Mouse (Mus musculus) granulocyte monocyte progenitor cell, adult 5-6 weeks (primary cell): ENCODE results near the gene Agps. TPM values are rescaled to one million over a fixed set of nuclear protein-coding genes. Genes with fewer than 3 reads are reported as not detected.

Experiments
- ATAC-seq: replicated peaks from 2 replicates; pipeline ENCODE4 v1.8.0; 2016; ENCODE audit warnings: mild to moderate bottlenecking, moderate TSS enrichment, inconsistent platforms; ENCODE audit not compliant: poor library complexity, severe bottlenecking
- total RNA-seq, 2 experiments: library from RNA; stranded (forward) in 1 of 2; stranded (reverse) in 1 of 2; fragments of 200-712, 200-1000 nt in 1 of 2; fragments of >200 nt in 1 of 2; fragmentation: Nextera tagmentation in 1 of 2; gene quantifications; 2 replicates each; pipeline ENCODE4 v1.2.3; 2014 to 2017

Gene Agps
- total RNA-seq, 2 experiments from 2014 or later: 164 to 232 TPM

GRCm38 (mm10) chr2:75824846-75825245 is 7.1 kb upstream of the Agps start:
- no peak for ATAC-seq

DNA sequence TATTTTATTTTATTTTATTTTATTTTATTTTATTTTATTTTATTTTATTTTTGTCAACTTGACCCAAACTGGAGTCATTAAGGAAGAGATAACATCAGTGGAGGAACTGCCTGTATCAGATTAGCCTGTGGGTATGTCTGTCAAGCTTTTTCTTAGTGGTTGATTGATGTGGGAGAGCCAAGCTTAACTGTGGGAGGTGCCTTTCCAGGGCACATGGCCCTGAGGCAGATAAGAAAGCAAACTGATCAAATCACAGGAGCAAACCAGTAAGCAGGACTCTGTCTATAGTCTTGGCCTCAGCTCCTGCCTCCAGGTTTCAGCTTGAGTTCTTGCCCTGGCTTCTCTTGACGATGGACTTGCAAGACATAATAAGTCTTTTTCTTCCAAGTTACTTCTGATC is 6.4 kb upstream of the Agps start:
- ATAC-seq: 0 out of 2 replicates have a peak, but pooled peaks have one; percentile 8

DNA sequence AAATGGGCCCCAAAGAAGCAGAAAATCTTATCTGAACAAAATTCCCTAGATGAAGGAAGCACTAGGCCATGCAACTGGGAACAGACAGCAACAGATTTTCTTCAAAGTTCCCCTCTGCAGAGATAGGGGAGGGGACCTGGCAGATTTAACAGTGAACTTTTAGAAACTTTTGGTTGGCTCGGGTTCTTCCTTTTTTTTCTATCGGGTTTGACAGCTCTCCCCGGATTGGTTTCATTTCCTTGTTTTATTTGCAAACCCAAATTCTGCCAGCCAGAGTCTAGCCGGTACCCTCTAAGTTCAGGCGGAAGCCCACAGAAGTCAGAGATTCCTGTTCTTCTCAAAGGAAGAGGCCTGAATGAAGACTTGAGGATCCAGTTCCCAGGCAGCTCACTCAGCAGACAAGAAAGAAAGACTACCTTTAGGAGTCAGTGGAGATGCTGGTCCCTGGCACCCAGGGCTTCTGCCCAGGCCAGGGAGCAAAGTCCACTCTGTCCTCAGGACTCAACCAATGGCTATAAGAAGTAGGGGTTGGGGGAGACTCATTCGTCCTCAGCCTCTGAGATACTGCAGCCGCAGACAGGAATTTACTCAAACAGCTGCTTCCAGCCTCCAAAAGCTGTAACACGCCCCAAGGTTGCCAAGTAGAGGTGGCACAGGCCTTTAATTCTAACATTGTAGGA is 2.9 kb upstream of the Agps start:
- ATAC-seq: peak; percentile 56

DNA sequence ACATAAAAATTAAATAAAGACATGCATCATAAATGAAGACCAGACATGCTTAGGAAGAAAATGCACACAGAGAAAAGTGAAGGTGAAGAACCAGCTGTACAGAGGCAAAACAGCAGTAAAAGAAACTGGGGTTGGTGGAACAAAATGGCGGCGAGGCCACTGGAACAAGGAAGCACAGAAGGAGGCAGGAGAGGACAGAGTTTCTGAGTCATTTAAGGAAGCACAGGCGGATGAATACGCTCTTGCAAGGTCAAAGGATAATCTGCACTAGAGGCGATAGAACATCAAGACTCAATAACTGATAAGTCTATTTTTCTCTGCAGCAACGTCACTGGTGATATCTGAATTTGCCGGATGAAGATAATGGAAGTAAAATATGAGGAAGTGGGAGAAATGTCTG is 1.7 kb upstream of the Agps start:
- no peak for ATAC-seq

- 0 out of 2 replicates have a peak, but pooled peaks have one; percentile 26 for ATAC-seq
Observed at GRCm38 (mm10) chr2:75832781-75833180, 804 bp downstream of the Agps start.

DNA sequence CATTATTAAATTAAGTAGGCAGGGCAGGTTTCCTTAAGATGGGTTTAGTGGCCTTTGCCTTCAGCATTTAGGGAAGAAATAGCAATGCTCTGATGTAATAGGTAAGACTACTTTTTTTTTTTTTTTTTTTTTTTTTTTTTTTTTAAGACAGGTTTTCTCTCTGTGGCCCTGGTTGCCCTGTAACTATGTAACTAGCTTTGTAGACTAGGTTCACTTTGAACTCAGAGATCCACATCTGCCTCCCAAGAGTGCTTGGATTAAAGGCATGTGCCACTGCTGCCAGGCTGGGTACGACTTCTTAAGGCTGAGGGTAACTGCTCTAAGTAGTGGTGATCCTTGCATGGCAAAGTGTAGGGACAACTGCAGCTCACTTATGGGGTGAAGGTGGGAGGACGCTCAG is 2.5 kb downstream of the Agps start:
- no peak for ATAC-seq

DNA sequence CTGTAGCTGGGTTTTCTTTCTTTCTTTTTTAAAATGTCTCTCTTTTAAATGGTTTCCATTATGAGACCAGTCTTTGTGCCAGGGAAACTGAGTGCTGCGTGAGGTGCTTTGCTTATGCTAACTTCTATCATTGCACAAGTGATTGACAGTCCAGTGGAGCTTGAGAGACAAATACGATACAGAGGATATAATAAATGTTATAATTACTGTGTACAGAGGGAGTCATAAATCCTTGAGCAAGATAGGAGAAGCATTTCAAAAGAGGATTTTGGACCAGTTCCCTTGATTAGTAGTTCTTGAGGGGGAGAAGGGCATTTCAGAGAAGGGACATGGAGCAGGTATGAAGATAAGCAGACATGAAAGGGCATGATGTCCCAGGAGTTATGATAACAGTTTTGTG is 10.3 kb downstream of the Agps start:
- ATAC-seq: no peak

- ATAC-seq: peak; percentile 67
Observed at GRCm38 (mm10) chr2:75847708-75848107, 15.7 kb downstream of the Agps start.

DNA sequence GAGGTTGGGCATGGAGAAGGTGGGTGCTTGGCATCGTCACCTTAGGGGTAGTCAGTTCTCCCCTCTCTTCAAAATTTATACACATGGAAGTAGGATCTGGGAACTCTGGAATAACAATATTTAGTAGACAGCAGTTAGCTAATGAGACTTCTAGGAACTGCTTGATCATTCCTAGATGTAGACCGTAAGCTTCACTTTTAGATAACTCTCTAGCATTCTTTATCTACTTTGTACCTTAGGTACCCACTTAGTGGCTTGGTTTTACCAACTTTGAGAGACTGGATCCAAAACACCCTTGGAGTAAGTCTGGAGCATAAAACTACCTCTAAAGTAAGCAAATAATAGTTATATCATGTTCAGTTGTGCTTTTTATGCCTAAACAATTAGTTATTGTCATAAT is 20.5 kb downstream of the Agps start:
- ATAC-seq: no peak

DNA sequence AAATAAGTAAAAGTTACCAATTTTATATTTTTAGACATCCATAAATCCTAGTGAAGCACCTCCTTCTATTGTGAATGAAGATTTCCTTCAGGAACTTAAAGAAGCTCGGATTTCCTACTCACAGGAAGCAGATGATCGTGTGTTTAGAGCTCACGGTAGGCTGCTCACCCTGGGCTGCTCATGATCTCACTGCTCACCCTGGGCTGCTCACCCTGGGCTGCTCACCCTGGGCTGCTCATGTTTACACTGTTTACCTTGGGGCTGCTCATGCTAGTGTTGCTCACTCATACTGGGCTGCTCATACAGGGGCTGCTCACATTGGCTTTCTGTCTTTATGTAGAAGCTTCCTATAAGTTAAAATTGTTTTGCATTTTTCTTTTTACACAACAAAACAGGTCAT is 22.2 kb downstream of the Agps start:
- ATAC-seq: no peak

DNA sequence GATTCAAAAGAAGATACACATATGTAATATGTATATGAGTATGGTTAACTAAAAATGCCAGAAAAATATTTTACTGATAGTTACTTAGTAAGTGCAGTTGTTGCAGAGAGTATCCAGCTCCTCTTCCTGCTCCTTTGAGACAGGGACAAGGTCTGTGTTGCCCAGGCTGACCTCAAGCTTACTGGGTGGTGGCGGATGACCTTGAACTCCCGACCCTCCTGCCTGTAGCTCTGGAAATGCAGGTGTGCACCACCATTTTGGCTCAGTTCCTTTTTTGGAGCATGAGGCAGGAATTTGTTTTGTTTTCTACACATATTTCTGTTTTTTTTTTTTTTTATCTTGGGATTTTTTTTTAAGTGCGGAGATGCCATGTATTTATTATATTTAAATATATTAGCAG is 29.1 kb downstream of the Agps start:
- ATAC-seq: no peak

DNA sequence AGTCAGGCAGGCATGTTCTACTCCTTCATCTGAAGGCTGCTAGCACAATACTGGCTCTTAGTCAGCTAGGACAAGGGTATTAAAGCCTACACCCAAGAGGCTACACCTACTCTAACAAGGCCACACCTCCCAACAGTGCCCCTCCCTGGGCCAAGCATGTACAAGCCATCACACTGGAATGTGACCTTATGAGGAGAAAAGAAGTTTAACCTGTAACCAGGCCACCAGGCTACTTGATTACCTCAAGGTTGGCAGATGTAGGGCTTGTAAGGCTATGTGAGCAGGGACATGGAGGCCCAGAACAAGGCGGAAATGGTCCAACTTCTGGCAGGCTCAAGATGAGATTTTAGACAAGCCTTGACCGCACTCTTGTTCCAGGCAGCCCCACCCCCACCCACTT is 37.6 kb downstream of the Agps start:
- no peak for ATAC-seq

- peak; percentile 63 for ATAC-seq
Observed at GRCm38 (mm10) chr2:75874008-75874559, 42.1 kb downstream of the Agps start.

- ATAC-seq: no peak
Observed at GRCm38 (mm10) chr2:75879791-75880190, 47.8 kb downstream of the Agps start.

GRCm38 (mm10) chr2:75883543-75883942 is 51.6 kb downstream of the Agps start:
- ATAC-seq: peak; percentile 78

DNA sequence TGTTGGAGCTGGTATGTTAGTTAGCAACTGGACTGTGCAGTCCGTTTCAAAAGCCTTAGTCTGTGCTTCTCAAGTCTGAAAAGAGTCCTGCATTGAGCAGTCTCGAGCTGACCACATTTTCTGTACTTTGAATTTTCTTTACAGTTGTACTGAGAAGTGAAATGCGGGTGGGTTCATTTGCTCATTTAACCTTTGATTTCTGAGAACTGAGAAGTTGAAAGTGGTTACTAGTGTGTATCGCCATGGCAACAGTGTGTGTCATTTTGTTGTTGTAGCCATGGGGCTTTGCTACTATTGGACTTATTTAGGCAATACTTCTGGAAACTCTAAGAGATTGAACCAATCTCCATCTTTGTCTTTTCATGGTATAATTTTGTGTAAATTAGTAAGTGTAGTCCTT is 60.0 kb downstream of the Agps start:
- peak; percentile 50; the same call in 1 of the 2 replicates for ATAC-seq

- ATAC-seq: no peak
Observed at GRCm38 (mm10) chr2:75895711-75896110, 63.7 kb downstream of the Agps start.

- ATAC-seq: no peak
Observed at GRCm38 (mm10) chr2:75900281-75900680, 68.3 kb downstream of the Agps start.

DNA sequence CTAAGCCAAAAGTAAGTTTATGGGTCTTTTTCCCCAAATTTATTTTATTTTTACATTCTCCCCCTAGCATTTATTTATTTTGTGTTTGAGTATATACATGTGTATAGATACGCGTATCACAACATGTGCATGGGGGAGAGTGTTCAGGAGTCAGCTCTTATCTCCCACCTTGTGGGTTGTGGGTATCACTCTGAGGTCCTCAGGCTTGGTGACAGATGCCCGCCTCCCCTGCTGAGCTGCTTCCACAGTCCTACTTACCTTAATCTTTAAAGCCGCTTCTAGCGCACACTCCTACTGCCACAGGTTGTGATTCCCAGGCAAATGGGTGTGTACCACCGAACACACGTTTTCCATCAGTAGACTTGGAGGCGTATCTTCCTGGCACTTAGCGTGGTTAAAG is 69.9 kb downstream of the Agps start:
- no peak for ATAC-seq

DNA sequence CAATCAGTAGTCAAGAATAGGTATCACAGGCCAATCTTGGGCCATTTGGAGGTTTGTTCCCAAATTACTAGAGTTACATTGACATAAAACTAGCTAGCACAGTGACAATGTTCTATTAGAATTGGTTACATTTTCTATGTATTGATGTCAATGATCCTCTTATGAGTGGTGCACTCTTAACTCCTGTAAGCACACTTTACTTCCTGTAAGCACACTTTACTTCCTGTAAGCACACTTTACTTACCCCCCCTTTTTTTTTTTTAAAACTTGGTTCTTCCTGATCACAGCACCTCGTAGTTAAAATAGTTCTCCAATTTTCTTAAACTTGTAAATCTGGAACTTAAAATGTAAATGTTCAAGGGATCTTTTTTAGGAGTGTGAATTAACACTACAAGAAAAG is 75.2 kb downstream of the Agps start:
- no peak for ATAC-seq

DNA sequence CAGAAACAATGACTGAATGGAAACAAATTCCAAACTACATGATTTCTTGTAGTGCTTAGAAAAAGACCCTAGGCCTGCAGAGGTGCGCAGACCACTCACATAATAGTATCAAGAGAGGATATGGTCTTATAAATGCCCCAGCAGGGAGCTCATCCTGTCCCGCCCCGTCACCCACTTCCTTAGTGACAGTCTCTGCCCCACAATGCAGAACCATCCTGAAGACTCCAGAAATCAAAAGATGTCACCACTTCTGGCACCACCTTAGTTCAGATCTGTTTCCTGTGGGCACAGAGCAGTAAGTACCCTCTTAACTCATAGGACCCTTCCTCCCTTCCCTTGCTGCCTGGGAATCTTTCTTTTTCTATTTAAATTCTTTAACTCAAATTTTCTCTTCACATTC is 83.1 kb downstream of the Agps start:
- ATAC-seq: no peak

DNA sequence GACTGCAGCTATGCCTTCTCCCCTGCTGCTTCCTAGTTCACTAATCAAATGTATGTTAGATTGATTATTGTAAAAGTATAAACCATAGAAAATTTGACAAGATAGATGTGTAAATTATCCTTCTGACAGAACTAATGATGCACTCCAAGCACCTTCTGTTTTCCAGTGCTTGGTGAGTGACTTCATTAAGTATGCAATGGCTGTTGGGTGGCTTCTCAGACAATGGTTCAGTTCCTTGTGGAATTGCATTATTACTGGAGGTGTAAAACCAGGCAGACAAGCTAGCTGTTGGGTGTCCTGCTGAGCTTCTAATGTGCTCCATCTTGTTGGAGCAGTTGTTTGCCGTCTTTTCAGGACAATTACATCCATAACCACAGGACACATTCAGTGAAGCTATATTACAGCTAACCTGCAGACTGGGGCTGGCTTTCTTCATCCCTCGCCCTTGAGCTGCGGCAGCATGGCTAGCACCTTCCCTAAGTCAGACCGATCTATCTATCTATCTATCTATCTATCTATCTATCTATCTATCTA is 91.9 kb downstream of the Agps start:
- ATAC-seq: no peak
